Mouse (Mus musculus) retina, adult 2 months (tissue): ENCODE data around the gene Arl2bp.

ENCODE experiments used
- DNase-seq: peaks from one replicate; pipeline ENCODE4 v3.0.0-alpha.2; 2012; ENCODE audit warnings: low read depth, low spot score

Arl2bp gene

GRCm38 (mm10) chr8:94695341-94695993 is 29.1 kb downstream of the Arl2bp start:
- DNase-seq: no peak

GRCm38 (mm10) chr8:94695994-94696384 is 29.6 kb downstream of the Arl2bp start, which contains the start of gene Pllp:
Gene Pllp, minus strand, starts transcription at chr8:94696278.
- no peak for DNase-seq

DNA sequence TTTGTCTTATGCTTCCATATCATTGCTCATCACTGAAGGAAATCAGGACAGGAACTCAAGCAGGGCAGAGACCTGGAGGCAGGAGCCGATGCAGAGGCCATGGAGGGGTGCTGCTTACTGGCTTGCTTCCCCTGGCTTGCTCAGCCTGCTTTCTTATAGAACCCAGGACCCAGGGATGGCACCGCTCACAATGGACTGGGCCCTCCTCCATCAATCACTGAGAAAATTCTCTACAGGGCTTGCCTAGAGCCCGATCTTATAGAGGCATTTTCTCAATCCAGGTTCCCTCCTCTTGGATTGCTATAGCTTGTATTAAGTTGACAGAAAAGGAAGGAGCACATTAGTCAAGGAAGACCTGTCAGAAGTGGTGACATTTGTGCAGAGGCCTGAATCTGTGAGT is 30.2 kb downstream of the Arl2bp start:
- no peak for DNase-seq

DNA sequence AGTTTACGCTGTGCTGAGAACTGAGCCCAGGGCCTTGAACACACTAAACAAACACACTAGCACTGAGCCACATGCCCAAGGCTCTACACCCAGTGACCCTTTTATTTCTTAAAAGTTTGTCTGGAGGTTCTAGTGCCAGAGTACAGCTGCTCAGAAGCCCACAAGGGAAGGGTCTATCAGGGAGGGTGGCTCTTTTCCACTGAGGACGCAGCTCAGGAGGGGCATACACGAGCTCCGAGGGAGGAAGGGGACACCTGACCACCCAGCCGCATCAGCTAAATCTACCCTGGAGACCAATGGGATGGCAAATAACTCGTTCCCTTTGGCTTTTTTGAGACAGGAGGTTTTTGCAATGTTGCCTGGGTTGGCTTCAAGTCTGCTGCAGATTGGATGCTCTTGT is 31.6 kb downstream of the Arl2bp start:
- DNase-seq: no peak

GRCm38 (mm10) chr8:94699366-94699765 is 33.0 kb downstream of the Arl2bp start:
- no peak for DNase-seq

- no peak for DNase-seq
Observed at GRCm38 (mm10) chr8:94700421-94700935, 34.1 kb downstream of the Arl2bp start.

DNA sequence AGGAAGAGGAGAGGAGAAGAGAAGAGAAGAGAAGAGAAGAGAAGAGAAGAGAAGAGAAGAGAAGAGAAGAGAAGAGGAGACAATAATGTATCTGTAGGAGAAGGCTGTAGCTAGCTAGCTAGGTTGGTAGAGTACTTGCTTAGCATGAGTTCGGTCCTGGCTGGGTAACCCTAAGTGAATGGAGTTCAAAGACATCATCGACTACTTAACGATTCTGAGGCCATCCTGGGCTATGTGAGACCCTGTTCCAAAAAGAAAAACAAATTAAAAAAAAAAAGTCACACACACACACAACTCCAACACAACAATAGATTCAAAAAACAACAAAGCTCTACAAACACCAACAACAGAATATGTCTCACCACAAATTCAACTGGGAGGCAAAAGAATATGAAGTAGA is 35.8 kb downstream of the Arl2bp start:
- no peak for DNase-seq

GRCm38 (mm10) chr8:94702844-94703813 is 36.7 kb downstream of the Arl2bp start:
- peak; percentile 20 for DNase-seq

DNA sequence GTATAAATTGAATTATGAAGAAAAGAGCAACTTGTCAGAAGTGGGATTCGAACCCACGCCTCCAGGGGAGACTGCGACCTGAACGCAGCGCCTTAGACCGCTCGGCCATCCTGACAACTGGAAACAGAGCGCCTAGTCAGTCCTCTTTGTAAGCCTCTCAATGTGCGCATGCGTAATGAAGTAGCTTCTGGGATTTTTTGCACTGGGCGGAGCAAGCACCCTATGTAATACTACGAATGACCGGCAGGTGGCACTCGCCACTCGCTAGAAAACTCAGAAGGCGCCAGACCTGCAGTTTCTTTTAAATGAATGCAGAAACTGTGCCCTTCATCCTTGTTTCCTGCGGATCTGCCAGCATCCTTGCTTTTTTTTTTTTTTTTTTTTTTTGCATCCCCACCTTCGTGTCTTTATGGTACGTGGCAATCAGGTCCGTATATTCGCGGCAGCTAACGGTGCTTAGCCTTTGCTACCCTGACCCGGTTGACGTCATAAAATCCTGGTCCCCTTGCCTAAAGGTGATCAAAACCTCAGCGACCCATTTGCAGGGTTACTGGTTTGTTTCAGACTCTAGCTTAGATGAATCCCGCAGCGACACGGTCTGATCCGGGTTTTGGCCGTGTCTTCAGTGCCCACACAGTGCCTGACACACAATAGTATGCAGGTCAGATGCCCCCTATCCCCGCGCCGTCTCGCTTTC is 37.7 kb downstream of the Arl2bp start:
- peak; percentile 97 for DNase-seq

- DNase-seq: no peak
Observed at GRCm38 (mm10) chr8:94704669-94704984, 38.2 kb downstream of the Arl2bp start.

DNA sequence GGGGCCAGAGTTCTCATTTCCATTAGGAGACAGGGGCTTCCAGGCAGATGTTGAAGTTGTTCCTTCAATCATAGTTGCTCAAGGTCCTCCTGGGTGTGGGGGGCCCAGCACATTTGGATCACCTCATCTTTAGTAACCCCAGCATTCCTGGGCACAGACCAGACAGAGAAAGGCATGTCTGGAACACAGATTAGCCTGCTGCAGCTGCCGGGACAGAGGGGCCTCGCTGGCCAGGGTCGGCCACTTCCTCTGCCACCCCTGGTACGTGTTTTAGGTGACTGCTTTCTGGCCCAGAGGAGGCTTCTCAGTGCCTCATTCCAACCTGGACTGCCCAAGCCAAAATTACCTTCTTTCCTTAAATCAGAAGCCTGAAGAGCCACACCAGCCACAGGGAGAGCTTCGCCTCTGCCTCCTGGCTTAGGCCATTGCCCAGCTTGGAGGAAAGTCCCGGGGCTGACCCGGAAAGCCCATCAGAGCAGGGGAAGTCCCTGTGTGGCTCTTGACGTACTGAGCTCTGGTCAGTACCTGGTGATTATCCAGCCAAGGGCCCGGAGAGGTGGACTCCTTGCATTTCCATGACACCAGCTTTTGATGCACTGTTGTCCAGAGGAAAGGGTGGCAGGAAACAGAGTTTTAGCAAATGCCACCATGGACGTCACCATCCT is 39.3 kb downstream of the Arl2bp start:
- no peak for DNase-seq

- no peak for DNase-seq
Observed at GRCm38 (mm10) chr8:94706732-94707395, 40.5 kb downstream of the Arl2bp start.

GRCm38 (mm10) chr8:94710336-94710735 is 43.9 kb downstream of the Arl2bp start:
- DNase-seq: no peak

- DNase-seq: no peak
Observed at GRCm38 (mm10) chr8:94711160-94711718, 44.8 kb downstream of the Arl2bp start.

GRCm38 (mm10) chr8:94714556-94714955 is 48.2 kb downstream of the Arl2bp start:
- no peak for DNase-seq

DNA sequence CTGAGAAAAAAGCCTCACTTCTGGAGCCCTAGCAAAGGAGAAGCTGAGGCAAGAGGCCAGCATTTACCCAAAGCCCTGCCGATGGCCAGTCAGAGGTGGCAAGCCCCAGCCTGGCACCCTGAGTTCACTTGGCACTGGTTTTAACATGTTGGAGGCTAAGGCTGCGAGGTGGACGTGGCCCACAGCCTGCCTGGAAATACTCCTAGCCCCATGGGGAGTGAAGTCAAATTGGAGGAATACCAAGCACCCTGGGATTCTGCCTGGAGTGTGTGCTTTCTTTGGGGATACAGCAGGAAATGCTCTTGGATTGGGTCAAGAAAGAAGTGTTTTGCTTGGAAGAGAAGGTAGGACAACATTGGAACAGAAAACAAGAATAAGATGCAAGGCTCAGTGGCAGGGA is 49.5 kb downstream of the Arl2bp start:
- DNase-seq: no peak

DNA sequence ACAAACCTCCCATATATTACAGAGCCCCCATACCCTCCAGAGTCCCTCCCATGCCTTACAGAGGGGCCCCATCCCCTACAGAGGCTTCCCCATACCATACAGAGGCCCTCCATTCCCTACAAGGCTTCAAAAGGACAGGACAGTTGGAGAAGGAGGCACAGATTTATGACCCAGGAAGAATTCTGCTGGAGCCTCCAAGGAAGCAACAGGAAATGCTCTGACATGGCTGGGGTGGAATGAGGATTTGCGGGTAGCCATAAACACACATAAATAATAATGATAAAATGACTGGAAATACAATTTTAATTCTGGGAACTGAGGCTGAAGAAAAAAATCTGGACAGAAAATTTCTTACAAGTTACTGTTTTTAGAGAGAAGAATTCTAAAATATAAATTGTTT is 50.4 kb downstream of the Arl2bp start:
- DNase-seq: no peak
